Mouse (Mus musculus): ENCODE measurements around the gene Clrn1. TPM values are rescaled to one million over a fixed set of nuclear protein-coding genes. Genes with fewer than 3 reads are reported as not detected.
A peak's percentile ranks its signal among the peaks of the same experiment; 100 is the strongest.
"Not testable (repeated sequence)": the region's sequence is repeated elsewhere in the genome, so short reads cannot be mapped to it uniquely, and the experiment has no call there.

The Clrn1 gene
- total RNA-seq (2021): not detected
- long read RNA-seq, experiment 1: 0 reads
- long read RNA-seq, experiment 2: 0 reads

GRCm38 (mm10) chr3:58884801-58885573 is at the start of gene Clrn1:
Gene Clrn1 (minus strand): TSS chr3:58885340.
- DNase-seq: no peak

GRCm38 (mm10) chr3:58924027-58924426 is 38.9 kb upstream of the Clrn1 start:
- DNase-seq: no peak

- no peak for DNase-seq
These were observed 38.0 kb upstream of the Clrn1 start for GRCm38 (mm10) chr3:58923140-58923539.

GRCm38 (mm10) chr3:58922636-58923035 is 37.5 kb upstream of the Clrn1 start:
- no peak for DNase-seq

DNA sequence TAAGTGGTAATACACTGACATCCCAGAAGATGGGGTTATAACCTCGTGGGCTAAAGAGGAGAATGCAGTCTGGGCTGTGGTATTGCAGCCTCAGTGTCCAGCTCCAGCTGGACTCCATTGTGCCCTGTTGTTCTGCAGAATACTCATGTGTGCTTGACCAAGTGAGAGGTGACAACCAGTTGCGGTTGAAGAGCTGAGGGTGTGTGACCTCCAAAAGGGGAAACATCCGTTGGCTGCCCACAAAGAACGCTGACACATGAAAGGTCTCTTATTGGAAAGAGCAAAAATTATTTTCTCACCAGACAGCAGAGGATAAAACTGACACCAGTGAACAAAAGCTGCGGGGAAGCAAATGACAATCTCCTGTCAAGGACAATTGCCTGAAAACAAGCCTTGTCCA is 36.2 kb upstream of the Clrn1 start:
- DNase-seq: no peak

GRCm38 (mm10) chr3:58904656-58905055 is 19.5 kb upstream of the Clrn1 start:
- DNase-seq: no peak

GRCm38 (mm10) chr3:58902051-58902758 is 17.1 kb upstream of the Clrn1 start:
- DNase-seq: no peak

DNA sequence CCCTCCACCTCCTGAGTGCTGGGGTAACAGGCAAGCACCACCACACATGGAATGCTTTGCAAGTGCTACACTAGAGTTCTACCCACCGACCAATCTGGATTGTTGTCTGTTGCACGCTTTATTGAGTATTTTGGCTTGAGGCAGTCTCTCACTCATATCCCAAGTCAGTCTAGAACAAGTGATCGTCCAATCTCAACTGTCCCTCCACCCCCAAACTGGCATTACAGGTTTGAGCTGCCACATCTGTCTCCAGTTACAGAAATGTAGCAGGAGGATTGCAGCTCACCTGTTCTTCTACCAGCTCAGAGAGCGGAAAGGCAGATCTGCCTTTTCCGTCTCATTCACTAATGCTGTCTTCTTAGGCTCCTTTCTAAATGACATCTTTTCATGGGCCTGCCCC is 10.0 kb upstream of the Clrn1 start:
- DNase-seq: no peak

DNA sequence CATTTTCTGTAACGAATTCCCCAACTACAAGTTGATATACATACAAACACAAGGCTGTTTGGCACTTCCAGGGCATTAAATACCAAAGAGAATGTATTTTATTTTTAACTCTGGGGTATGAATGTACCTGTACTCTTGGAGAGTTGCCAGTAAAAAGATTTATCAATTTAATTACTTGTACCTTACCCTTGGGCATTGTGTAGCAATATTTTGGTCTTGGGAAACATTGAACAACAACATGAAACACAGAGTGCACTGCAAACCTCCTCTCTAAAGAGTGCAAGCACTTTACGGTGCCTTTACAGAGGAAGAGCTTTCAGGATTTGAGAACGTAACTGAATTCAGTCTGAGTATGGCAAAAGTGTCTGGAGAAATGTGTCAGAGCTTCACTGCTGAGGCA is 9.4 kb upstream of the Clrn1 start:
- no peak for DNase-seq

- DNase-seq: no peak
These were observed 4.5 kb upstream of the Clrn1 start for GRCm38 (mm10) chr3:58889670-58890069.

- no peak for DNase-seq
These were observed 3.1 kb upstream of the Clrn1 start for GRCm38 (mm10) chr3:58888131-58888715.

GRCm38 (mm10) chr3:58887719-58888118 is 2.6 kb upstream of the Clrn1 start:
- no peak for DNase-seq

- DNase-seq: no peak
These were observed 1.6 kb downstream of the Clrn1 start for GRCm38 (mm10) chr3:58883511-58883907.

DNA sequence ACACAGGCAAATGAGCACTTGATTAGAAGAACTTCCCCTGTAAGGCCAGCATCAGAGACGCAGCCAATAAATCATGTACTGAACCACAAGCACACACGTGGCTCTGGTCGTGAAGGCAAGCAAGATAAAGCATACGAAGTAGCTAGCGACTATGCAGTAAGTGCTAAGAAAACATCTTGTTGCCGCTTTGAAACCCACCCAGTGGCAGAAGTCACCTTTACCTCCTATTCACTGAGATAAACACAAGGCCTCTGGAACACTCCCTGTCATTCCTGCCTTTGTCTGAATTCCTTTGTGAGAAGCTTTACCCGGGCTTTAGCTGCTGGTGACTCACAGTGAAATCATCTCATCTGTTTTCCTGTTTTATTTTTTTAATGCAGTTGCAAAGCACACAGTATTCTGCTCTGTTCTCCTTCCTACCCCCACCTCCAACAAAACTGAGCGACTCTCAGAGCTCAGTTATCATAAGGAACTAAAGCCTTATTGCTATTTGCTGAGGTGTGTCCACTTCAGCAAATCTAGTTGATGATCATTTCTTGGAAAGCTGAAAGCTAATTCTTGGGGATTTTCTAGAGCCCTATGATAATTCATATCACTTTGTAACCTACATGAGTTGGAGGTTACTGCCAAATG is 2.1 kb downstream of the Clrn1 start:
- DNase-seq: peak; percentile 19 to 34

DNA sequence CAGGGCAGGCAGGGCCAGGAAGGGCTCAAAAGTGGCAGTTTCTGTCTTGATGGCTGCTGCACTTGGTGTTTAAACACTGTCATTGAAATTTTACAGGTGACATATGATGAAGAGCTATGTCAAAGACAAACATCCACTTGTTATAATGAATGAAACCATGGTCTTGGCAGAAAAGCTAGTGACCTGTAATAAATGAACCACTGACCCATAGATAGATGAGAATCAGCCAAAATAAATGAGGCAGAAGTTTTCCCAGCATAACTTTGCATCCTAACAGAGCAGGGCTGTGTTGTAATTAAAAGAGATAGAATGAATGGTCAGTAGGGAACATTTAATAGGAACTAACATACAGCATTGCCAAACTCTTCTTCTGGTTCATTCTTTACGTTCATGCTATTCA is 4.1 kb downstream of the Clrn1 start:
- no peak for DNase-seq

GRCm38 (mm10) chr3:58880181-58880580 is 5.0 kb downstream of the Clrn1 start:
- no peak for DNase-seq

- DNase-seq: not testable (repeated sequence)
These were observed 13.3 kb downstream of the Clrn1 start for GRCm38 (mm10) chr3:58871882-58872281.

DNA sequence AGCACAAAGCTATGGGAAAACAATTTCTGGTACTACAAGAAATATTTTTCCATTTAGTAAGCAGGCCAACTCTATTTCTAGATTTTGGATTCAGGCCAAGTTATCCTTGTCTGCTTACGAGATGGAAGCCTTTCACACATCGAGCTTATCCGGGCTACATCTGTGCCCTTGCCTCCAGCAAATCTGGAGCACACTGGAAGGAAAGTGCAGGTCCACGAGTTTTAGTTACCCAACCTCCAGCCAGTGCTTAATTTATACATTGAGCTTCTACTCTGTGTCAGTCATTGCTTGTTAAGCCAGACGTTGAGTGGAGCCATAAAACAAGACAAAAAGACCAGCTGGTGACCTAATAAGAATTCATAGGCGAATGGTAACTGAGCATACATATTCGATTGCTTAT is 19.4 kb downstream of the Clrn1 start:
- no peak for DNase-seq

DNA sequence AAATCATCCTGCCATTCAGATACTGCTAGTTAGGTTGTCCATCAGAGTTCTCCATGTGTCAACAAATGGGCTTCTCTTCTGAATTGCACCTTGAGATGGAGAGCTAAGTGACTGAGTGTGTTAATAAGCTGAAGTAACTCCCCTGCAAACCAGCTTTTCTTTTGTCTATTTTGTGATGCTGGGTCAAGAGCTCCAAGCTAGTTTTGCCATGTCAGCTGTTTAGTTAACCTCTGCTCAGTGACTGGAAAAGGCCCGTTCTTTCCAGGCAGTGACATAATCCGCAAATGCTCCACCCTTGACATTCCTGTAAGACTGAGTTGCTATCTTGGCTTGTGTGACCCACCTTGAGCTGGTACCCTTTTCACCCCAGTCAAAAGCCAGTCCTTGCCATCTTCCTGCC is 22.2 kb downstream of the Clrn1 start:
- no peak for DNase-seq

- peak; percentile 14 to 62 for DNase-seq
These were observed 41.7 kb downstream of the Clrn1 start for GRCm38 (mm10) chr3:58843415-58843814.

- DNase-seq: no peak
These were observed 51.5 kb downstream of the Clrn1 start for GRCm38 (mm10) chr3:58833442-58834160.

DNA sequence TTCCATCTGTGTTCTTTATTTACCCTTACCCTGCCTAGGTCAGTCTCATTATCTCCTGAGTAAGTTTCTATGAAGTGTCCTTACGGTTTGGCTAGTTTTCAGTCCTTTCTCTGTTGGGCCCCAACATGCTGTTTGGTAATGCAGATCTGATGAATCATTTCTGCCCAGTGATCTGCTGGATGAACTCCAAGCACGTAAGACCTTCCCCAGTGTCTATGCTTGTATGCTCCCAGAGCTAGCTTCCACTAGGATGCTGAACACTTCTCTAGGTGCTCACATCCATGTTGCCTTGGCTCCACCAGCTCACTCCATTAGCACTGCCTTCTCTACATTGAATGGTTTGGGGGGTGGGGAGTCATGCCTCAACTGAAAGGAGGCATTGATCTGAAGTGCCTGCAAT is 52.3 kb downstream of the Clrn1 start:
- peak; percentile 34 to 35 for DNase-seq
